Mouse (Mus musculus): ENCODE data around the gene Adipoq. TPM values are rescaled to one million over a fixed set of nuclear protein-coding genes. Genes with fewer than 3 reads are reported as not detected.

Adipoq gene
- polyA plus RNA-seq, 1 experiment from 2014 or later, result not detected

DNA sequence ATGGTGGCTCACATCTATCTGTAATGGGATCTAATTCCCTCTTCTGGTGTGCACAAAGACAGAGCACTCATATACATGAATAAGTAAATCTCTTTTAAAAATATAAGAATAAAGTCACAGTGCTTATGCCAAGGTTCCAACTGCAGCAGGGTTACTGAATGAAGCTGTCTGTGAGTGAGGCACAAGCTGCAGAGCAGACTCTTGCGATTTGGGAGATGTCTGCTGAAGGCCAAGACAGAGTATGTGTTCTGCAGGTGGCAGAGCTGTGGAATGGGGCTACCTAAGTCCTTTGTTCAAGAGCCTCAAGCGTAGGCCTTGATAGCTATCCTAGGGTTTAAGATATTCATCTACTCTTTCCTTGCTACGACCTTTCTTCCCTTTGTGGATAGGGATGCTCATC, 23.9 kb upstream of the Adipoq start:
- H3K4me3 ChIP-seq, result no peak overlapping the region
- H3K4me1 ChIP-seq, result peaks cover 14% of the 10 kb centered on the region
- WGBS (ENCODE audit: insufficient replicate concordance), result 87% methylated on average over 3 of the region's 3 CpGs
- H3K27ac ChIP-seq, result no peak overlapping the region
- ATAC-seq, result no peak
- H3K4me2 ChIP-seq, result no peak overlapping the region
- H3K27me3 ChIP-seq (replicated peaks), result no peaks in the 10 kb centered on the region
- H3K9me3 ChIP-seq (replicated peaks), result no peaks in the 10 kb centered on the region
- H3K9ac ChIP-seq, result no peak overlapping the region
- peaks cover 75% of the 10 kb centered on the region for H3K36me3 ChIP-seq

DNA sequence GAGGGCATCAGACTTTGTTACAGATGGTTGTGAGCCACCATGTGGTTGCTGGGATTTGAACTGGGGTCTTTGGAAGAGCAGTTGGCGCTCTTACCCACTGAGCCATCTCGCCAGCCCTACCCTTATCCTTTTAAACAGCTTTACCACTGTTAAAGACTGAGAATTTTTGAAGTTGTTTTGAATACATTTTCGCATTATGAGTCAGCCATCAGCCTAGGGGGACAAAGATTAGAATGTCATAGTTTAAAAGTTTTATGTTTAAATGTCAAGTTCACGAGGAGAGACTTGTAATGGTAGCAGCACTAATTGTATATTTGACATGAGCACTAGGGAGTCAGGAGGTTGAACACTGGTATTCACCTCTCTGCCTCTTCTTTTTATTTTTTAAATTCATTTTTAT, 23.2 kb upstream of the Adipoq start:
- no peak for ATAC-seq
- H3K9me3 ChIP-seq (replicated peaks), result no peaks in the 10 kb centered on the region
- no peaks in the 10 kb centered on the region for H3K27me3 ChIP-seq (replicated peaks)
- H3K27ac ChIP-seq, result no peak overlapping the region
- no peak overlapping the region for H3K4me2 ChIP-seq
- no peak overlapping the region for H3K9ac ChIP-seq
- H3K36me3 ChIP-seq, result peaks cover 68% of the 10 kb centered on the region
- H3K4me3 ChIP-seq, result no peak overlapping the region
- H3K4me1 ChIP-seq, result peaks cover 14% of the 10 kb centered on the region
- WGBS (ENCODE audit: insufficient replicate concordance), result 83% methylated on average over 4 of the region's 4 CpGs

DNA sequence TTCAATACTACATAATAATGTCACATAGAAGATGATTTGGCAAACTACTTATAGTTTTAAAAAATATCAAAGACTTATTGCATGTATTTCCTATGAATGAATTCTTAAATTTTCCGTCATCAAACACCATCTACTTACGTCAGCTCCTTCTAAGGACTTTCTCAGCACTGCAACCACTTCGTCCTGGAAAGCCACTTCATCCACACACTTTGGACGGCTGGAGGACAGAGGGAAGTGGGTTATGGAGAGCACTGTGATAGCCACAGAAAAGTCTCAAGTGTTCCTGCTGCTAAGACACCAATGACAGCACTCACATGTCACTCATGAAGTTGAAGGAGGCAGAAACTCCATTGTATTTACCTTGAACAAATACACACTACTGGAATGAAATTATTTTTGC, 21.9 kb upstream of the Adipoq start:
- no peaks in the 10 kb centered on the region for H3K27me3 ChIP-seq (replicated peaks)
- H3K9ac ChIP-seq, result no peak overlapping the region
- peaks cover 61% of the 10 kb centered on the region for H3K36me3 ChIP-seq
- no peak overlapping the region for H3K4me3 ChIP-seq
- no peaks in the 10 kb centered on the region for H3K9me3 ChIP-seq (replicated peaks)
- no peak overlapping the region for H3K27ac ChIP-seq
- H3K4me1 ChIP-seq, result peaks cover 26% of the 10 kb centered on the region
- 83% methylated on average over 4 of the region's 4 CpGs for WGBS (ENCODE audit: insufficient replicate concordance)
- ATAC-seq, result no peak
- no peak overlapping the region for H3K4me2 ChIP-seq

DNA sequence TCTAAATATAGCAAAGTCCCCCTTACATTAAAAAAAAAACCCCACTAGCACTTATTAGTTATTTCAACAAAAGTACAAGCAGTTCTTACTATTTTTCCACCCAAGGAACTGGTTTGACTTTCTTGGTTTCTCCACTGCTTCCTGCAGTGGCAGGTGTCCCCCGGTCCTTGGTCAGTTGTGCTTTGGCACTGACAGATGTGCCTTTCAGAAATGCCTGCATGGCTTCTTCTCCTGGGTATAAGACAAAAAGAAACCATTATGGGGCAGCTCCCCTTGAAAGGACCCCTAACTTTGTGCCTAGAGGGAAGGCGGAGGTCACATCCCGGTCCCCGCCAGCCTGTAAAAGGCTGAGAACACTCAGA, 19.0 kb upstream of the Adipoq start:
- Histone ChIP-seq H3K9ac (peak overlapping the region; percentile 91), H3K27ac (peak overlapping the region; percentile 98), H3K4me2 (peak overlapping the region; percentile 84), H3K36me3 (peaks cover 32% of the 10 kb centered on the region), H3K27me3 (replicated peaks) (no peaks in the 10 kb centered on the region), H3K4me1 (peaks cover 32% of the 10 kb centered on the region), H3K9me3 (replicated peaks) (no peaks in the 10 kb centered on the region), H3K4me3 (peak overlapping the region; percentile 87)
- ATAC-seq, result peak; percentile 25; the same call in 1 of the 2 replicates
- WGBS (ENCODE audit: insufficient replicate concordance), result 0% methylated on average over 4 of the region's 4 CpGs

DNA sequence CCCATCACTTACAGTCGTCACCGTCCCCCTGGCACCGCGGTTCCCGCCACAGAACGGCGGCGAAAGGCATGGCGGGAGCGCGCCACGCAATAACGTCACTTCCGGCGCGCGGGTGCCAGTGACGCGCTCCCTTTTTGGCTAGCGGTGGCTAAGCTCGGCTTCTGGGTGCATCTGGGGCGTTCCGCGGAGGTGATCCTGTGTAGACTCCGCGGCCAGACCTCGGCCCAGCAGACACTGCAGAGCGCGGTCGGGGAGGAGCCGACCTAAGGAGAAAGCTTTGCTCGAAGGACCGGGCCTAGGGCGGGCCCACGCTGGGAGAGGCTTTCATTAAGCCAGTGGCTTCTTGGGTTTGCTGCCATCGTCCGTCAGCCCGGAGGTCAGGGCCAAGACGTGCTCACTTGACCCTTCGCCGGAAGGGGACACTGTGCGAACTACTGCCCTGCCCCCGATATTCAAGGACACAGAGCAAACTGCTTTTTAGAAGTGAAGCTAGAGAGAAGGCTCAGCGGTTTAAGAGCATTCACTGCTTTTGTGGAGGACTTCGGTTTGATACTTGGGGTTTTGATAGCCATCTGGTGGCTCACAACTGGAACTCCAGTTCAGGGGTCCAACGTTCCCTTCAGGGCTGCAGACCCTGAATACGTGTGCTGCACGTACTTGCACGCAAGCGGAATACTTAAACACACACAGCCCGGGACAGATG, 18.5 kb upstream of the Adipoq start, which contains the start of gene Rfc4:
TSS of gene Rfc4 (minus strand) at position 65 of the 703 bp plus-strand sequence.
- Histone ChIP-seq H3K9me3 (replicated peaks) (no peaks in the 10 kb centered on the region), H3K9ac (peak within 1 kb of the TSS; percentile 91), H3K27ac (peak within 1 kb of the TSS; percentile 98), H3K4me2 (peak within 1 kb of the TSS; percentile 84), H3K27me3 (replicated peaks) (no peaks in the 10 kb centered on the region), H3K36me3 (peaks cover 27% of the 10 kb centered on the region), H3K4me1 (peaks cover 32% of the 10 kb centered on the region), H3K4me3 (peak within 1 kb of the TSS; percentile 87)
- under 1% methylated on average over 51 of the region's 51 CpGs for WGBS (ENCODE audit: insufficient replicate concordance)
- ATAC-seq, result peak; percentile 94

DNA sequence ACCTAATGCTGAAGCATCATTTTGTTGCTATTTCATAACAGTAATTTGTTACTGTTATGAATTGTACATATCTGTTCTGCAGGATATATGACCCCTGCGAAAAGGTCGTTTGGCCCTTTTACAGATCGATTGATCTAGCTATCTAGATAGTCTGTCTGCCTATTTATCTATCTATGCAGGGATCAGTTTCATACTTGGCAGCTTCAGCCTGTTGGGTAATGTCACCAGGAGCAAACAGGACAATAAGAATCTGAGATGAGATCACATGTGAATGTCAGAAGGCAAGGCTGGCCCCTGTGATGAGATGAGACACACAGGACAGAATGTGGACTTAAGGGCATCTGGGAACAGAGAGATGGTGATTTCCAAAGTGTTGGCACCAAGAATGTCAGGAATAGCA, 16.0 kb upstream of the Adipoq start:
- Histone ChIP-seq H3K27me3 (replicated peaks) (no peaks in the 10 kb centered on the region), H3K27ac (no peak overlapping the region), H3K4me1 (peaks cover 32% of the 10 kb centered on the region), H3K4me3 (no peak overlapping the region), H3K4me2 (no peak overlapping the region), H3K36me3 (peaks cover 7% of the 10 kb centered on the region), H3K9ac (no peak overlapping the region), H3K9me3 (replicated peaks) (no peaks in the 10 kb centered on the region)
- no peak for ATAC-seq
- 85% methylated on average over 3 of the region's 3 CpGs for WGBS (ENCODE audit: insufficient replicate concordance)

DNA sequence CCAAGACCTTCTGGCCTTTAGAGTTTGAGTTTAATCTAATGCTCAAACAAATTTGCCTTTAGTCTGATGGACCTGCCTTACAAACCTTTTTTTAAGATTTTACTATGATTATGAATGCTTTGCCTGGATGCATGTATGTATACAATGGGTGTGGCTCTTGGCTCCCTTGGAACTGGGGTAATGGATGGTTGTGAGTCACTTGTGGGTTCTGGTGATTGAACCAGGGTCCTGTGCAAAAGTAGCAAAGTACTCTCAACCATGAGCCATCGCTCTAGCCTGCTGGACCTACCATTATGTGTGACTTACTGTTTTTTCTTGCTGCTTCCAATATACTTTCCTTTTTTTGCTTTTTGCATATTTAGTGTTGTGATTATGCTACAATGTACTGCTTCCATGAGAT, 14.0 kb upstream of the Adipoq start:
- Histone ChIP-seq H3K36me3 (no peaks in the 10 kb centered on the region), H3K27ac (no peak overlapping the region), H3K4me1 (peaks cover 18% of the 10 kb centered on the region), H3K9ac (no peak overlapping the region), H3K4me2 (no peak overlapping the region), H3K9me3 (replicated peaks) (no peaks in the 10 kb centered on the region), H3K4me3 (no peak overlapping the region), H3K27me3 (replicated peaks) (no peaks in the 10 kb centered on the region; the same call in 1 of the 2 replicates)
- ATAC-seq, result no peak
- WGBS (ENCODE audit: insufficient replicate concordance), result 74% methylated on average over 1 of the region's 1 CpGs

DNA sequence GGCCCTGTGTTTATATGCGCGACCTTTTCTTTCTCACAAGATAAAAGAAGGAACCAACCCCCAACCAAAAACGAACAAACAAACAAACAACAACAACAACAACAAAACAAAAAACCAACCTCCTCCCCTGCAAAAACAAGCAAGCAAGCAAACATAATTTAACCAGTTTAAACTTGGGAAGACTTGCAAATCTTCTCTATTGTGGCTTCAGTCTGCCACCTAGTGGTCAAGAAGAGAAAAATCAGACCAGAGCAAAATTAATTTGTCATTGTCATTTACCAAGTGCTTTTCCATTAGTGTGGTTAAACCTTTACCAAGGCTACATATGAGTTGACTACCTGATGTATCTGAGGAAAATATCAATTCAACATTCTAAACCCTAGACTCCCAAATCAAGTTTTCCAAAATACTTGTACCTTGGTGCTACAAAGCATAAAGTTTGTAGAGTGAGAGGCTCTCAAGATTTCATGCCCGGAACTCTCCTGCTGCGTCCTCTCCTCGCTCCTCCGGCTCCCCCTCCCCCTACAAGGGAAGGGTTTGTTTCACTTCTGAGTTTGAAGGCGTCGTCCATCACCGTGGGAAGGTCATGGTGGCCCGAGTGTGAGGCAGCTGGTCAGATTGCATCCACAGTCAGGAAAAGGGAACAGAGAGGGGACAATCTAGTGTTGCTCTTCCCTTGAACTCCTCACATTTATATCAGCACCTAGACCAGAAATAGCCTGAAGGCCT, 10.8 kb upstream of the Adipoq start:
- no peaks in the 10 kb centered on the region; the same call in 1 of the 2 replicates for H3K27me3 ChIP-seq (replicated peaks)
- no peak overlapping the region for H3K4me2 ChIP-seq
- ATAC-seq, result no peak
- no peaks in the 10 kb centered on the region for H3K9me3 ChIP-seq (replicated peaks)
- H3K9ac ChIP-seq, result no peak overlapping the region
- H3K4me1 ChIP-seq, result no peaks in the 10 kb centered on the region
- H3K27ac ChIP-seq, result no peak overlapping the region
- 23% methylated on average over 11 of the region's 11 CpGs for WGBS (ENCODE audit: insufficient replicate concordance)
- H3K36me3 ChIP-seq, result no peaks in the 10 kb centered on the region
- no peak overlapping the region for H3K4me3 ChIP-seq

DNA sequence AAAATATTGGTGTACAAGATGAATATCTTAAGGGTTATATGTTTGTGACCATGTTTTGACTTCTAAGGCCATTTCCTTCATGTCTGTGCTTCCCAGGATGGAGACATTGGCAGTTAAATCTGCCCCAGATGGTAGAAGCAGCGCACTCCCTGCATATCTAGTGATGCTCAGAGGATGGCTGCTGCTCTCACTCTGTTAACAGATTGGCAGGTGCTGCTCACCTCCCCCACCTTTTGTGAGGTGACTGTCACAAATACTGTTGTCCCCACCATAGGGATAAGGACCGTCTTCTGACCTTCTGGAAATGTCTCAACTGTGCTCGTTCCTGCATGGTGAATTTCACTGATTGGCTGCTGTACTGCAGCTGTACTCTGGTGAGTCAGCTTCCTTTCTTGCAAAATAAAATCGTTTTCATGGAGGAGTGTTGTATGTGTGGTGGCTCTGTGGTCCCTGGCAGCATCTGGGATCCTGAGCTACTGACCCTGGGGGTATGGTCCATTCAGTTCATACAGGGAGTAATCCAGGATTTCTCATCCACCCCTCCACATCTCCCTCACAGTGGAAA, 9.8 kb upstream of the Adipoq start:
- WGBS (ENCODE audit: insufficient replicate concordance), result 44% methylated on average over 4 of the region's 4 CpGs
- Histone ChIP-seq H3K27me3 (replicated peaks) (no peaks in the 10 kb centered on the region; the same call in 1 of the 2 replicates), H3K4me2 (no peak overlapping the region), H3K27ac (no peak overlapping the region), H3K9me3 (replicated peaks) (no peaks in the 10 kb centered on the region), H3K9ac (no peak overlapping the region), H3K4me3 (no peak overlapping the region), H3K4me1 (no peaks in the 10 kb centered on the region), H3K36me3 (no peaks in the 10 kb centered on the region)
- ATAC-seq, result no peak

DNA sequence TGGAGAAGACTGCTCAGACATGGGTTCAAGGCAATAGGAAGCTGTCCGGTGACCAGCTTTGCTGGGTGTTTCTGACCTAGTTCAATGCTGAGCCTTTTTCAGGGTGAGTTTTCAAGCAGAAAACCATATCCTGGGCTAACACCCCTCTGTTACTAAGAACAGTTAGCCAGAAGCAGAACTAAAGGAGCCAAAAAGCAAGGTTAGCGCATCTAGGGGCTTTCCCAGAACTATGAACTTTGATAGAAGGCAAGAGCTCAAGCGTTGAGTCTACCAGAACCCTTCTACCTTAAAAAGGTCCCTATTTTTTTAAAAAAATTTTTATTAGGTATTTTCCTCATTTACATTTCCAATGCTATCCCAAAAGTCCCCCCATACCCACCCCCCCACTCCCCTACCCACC, 5.4 kb upstream of the Adipoq start:
- H3K9me3 ChIP-seq (replicated peaks), result no peaks in the 10 kb centered on the region
- no peak for ATAC-seq
- H3K27me3 ChIP-seq (replicated peaks), result no peaks in the 10 kb centered on the region; the same call in 1 of the 2 replicates
- no peak overlapping the region for H3K27ac ChIP-seq
- H3K36me3 ChIP-seq, result no peaks in the 10 kb centered on the region
- H3K4me1 ChIP-seq, result no peaks in the 10 kb centered on the region
- no peak overlapping the region for H3K4me3 ChIP-seq
- no peak overlapping the region for H3K4me2 ChIP-seq
- no peak overlapping the region for H3K9ac ChIP-seq
- 81% methylated on average over 3 of the region's 3 CpGs for WGBS (ENCODE audit: insufficient replicate concordance)

DNA sequence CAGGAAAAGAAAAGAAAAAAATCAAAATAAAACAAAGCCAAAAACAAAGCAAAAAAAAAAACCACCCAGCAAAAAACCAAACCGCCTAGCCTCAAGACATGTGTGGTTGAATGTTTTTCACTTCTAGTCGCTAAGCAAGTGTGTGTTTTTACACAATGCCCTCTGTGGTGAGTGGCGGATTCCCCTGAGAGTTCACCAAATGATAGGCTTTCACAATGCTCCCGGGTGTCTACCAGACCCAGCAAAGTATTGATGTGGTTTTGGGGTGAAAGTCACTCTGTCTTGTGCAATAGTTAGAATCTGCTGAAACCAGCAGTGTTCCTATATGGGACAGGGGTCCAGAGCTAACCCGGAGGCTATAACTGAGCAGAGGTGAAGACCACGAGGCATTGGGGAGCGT, 2.0 kb upstream of the Adipoq start:
- Histone ChIP-seq H3K4me3 (no peak overlapping the region), H3K4me2 (no peak overlapping the region), H3K9ac (no peak overlapping the region), H3K36me3 (no peaks in the 10 kb centered on the region), H3K27ac (no peak overlapping the region), H3K9me3 (replicated peaks) (no peaks in the 10 kb centered on the region), H3K4me1 (no peaks in the 10 kb centered on the region), H3K27me3 (replicated peaks) (no peaks in the 10 kb centered on the region)
- ATAC-seq, result no peak
- WGBS (ENCODE audit: insufficient replicate concordance), result 44% methylated on average over 7 of the region's 7 CpGs

DNA sequence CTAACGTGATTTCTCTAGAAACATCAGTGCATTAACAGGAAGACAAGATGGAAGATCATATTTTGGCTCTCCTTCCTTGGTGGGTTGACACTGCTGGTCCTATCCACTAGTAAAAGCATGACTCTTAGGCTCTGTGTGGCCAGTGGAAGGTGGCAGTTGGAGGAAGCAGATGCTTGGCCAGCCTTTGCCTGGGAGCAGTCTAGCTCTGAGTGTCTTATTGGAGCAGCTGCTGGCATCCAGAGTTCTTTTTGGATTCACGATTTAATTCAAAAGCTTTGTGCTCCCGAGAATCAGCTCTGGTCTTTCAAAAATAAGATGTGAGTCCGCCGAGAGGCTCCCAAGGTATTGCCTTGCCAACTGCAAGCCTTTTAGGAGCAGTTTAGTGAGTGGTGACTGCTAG, 1.1 kb upstream of the Adipoq start:
- Histone ChIP-seq H3K4me1 (no peaks in the 10 kb centered on the region), H3K4me2 (no peak overlapping the region), H3K9me3 (replicated peaks) (no peaks in the 10 kb centered on the region), H3K27me3 (replicated peaks) (no peaks in the 10 kb centered on the region), H3K36me3 (no peaks in the 10 kb centered on the region), H3K9ac (no peak overlapping the region), H3K4me3 (no peak overlapping the region), H3K27ac (no peak overlapping the region)
- WGBS (ENCODE audit: insufficient replicate concordance), result 60% methylated on average over 5 of the region's 5 CpGs
- no peak for ATAC-seq

All from liver, embryonic 12.5 days (tissue).